Comparison of ENCODE assay signal across 23 mouse cellular contexts in genomic region chr13:56882931-56883330, GRCm38 (mm10). TPM values are rescaled to one million over a fixed set of nuclear protein-coding genes. Genes with fewer than 3 reads are reported as not detected.
"Had no signal": no experiment of that assay in that cellular context is flagged by ENCODE, and none has a peak within 500 bp of the region (broad histone marks: within the 10 kb centered on the region; RNA-seq: fewer than 3 reads in every experiment).

No protein-coding gene starts in this region.

- H3K27ac ChIP-seq: kidney, postnatal 0 days; layer of hippocampus, adult 2 months; limb, embryonic 12.5 days; limb, embryonic 15.5 days; liver, embryonic 14.5 days; macrophage; midbrain, embryonic 12.5 days; neural tube, embryonic 12.5 days; stomach, embryonic 15.5 days had no signal

- H3K4me2 ChIP-seq: limb, embryonic 12.5 days; limb, embryonic 15.5 days; liver, embryonic 11.5 days; lung, embryonic 14.5 days; midbrain, embryonic 12.5 days; neural tube, embryonic 12.5 days; stomach, embryonic 15.5 days had no signal

- H3K4me3 ChIP-seq: layer of hippocampus, adult 2 months; limb, embryonic 12.5 days; limb, embryonic 15.5 days; midbrain, embryonic 12.5 days; neural tube, embryonic 12.5 days; stomach, embryonic 15.5 days had no signal

- H3K9ac ChIP-seq: limb, embryonic 12.5 days; limb, embryonic 15.5 days; liver, embryonic 14.5 days; liver, postnatal 0 days; lung, embryonic 14.5 days; midbrain, embryonic 12.5 days; neural tube, embryonic 12.5 days; stomach, embryonic 15.5 days had no signal

- H3K9me3 ChIP-seq: limb, embryonic 12.5 days; limb, embryonic 15.5 days; midbrain, embryonic 12.5 days; neural tube, embryonic 12.5 days; stomach, embryonic 15.5 days had no signal

- H3K36me3 ChIP-seq: limb, embryonic 12.5 days; limb, embryonic 15.5 days; midbrain, embryonic 12.5 days; neural tube, embryonic 12.5 days; stomach, embryonic 15.5 days had no signal

- ATAC-seq: liver, postnatal 0 days; lung, postnatal 0 days had no signal

- H3K4me1 ChIP-seq: limb, embryonic 15.5 days; midbrain, embryonic 12.5 days; neural tube, embryonic 12.5 days; stomach, embryonic 15.5 days had no signal

- H3K27me3 ChIP-seq: limb, embryonic 12.5 days; limb, embryonic 15.5 days; midbrain, embryonic 12.5 days; neural tube, embryonic 12.5 days; stomach, embryonic 15.5 days had no signal

- DNase-seq: kidney, adult 2 months; kidney, postnatal 25 days; layer of hippocampus, adult 9-11 months; liver, postnatal 0 days; lung, embryonic 14.5 days; retina, postnatal 1 day; right cerebral cortex, postnatal 25 days; spleen, adult 18-20 months; thymus, postnatal 25 days had no signal

RNA-seq across cellular contexts. Expression of gene Trpc7, which starts 12.9 kb away (rescaled TPM):
- total RNA-seq: megakaryocyte, adult 5-6 weeks; neutrophil, adult 5-6 weeks had no signal
- polyA plus RNA-seq: kidney, adult 2 months; limb, embryonic 12.5 days; liver, embryonic 11.5 days; liver, embryonic 14.5 days; liver, postnatal 0 days; lung, embryonic 14.5 days; lung, postnatal 0 days; macrophage; thymus, postnatal 0 days had no signal
